Mouse (Mus musculus) cerebellum, adult 18-20 months (tissue): Measurements from ENCODE around the gene Gm8247.
"Not testable (repeated sequence)": the region's sequence is repeated elsewhere in the genome, so short reads cannot be mapped to it uniquely, and the experiment has no call there.

Experiments used
- DNase-seq, 2 experiments: peaks; one replicate each; pipeline ENCODE4 v3.0.0; 2021

Gene Gm8247

GRCm38 (mm10) chr14:44582853-44583252 is at the start of gene Gm8247:
Gene Gm8247 (plus strand): TSS chr14:44583153.
- not testable (repeated sequence) for DNase-seq

- DNase-seq = not testable (repeated sequence)
Observed at GRCm38 (mm10) chr14:44547961-44548360, 35.0 kb upstream of the Gm8247 start.

- DNase-seq = not testable (repeated sequence)
Observed at GRCm38 (mm10) chr14:44591765-44592164, 8.8 kb downstream of the Gm8247 start.

GRCm38 (mm10) chr14:44627737-44628136 is 44.8 kb downstream of the Gm8247 start, which contains the start of gene Gm5624:
Gene Gm5624 (minus strand): TSS chr14:44627938.
- not testable (repeated sequence) for DNase-seq
